Mouse (Mus musculus): Measurements from ENCODE around the gene Arhgap40.

Gene Arhgap40

DNA sequence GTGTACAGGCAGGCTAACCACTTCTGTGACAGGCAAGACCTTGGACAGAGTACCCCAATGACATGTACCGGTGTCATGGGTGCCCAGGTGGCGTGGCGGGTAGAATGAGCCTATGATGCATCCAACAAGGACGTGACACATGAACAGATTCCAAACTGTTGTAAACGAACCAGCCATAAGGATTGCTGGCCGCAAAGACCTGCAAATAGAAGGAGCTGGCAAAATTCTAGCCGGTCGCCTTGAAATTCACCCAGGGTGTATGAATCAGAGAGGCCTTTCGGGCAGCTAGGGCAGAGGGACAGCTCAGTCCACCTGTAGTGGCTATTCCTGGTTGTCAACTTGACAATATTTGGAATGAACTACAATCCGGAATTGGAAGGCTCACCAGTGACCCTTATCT, 41.8 kb downstream of the Arhgap40 start:
- no peak for DNase-seq

DNA sequence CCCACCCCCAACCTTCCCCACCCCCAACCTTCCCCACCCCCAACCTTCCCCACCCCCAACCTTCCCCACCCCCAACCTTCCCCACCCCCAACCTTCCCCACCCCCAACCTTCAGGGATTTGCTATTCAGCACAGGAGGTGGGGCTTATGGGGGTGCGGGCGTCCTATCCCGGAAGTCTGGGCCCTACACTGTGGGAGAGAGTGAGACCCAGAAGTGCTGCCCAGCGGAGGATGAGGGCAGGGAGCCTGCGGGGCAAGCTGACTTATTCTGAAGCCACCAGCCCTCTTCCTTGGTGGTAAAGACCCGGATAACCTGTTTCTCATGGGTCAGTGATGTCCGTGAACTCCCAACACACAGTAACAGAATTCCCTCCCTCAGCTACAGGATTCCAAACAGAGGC, 42.7 kb downstream of the Arhgap40 start:
- peak; percentile 11 for DNase-seq

DNA sequence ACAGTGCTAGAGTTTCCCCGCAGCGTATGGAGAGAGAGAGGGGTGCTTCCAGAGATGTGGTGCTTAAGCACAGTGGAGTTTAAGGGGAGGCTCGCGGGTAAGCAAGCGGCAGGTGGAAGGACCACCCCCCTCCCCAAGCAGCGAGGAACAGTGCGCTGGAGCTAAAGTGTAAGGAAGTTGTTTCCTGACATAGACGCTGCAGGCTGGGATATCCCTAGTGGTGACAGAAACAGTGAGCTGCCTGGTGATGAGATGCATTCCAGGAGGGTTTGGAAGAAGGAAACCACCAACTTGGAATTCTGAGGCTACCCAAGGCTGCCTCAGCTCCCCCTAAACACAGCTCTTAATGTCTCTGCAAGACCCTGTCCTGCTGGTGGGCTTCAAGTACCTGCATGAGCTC, 43.2 kb downstream of the Arhgap40 start:
- no peak for DNase-seq

- peak; percentile 61 for DNase-seq
Measured at GRCm38 (mm10) chr2:158556225-158556624, 43.6 kb downstream of the Arhgap40 start.

DNA sequence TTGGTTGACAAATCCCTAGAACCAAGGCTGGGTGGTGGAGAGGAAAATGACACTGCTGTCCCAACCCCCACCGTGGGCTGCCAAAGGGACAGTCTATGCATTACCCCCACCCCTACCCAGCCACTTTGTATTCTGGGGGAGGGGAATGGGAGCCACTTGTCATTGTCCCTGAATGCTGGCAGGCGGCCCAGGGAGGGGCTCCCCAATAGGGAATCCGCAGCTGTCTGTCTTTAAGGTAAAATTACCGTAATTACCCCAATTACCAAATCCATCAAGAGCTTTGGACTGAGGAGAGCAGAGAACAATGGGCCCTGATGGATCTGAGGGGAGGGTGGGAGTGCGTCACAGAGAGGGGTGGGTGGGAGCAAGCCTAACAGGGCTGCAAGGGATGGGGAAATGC, 44.2 kb downstream of the Arhgap40 start:
- no peak for DNase-seq

DNA sequence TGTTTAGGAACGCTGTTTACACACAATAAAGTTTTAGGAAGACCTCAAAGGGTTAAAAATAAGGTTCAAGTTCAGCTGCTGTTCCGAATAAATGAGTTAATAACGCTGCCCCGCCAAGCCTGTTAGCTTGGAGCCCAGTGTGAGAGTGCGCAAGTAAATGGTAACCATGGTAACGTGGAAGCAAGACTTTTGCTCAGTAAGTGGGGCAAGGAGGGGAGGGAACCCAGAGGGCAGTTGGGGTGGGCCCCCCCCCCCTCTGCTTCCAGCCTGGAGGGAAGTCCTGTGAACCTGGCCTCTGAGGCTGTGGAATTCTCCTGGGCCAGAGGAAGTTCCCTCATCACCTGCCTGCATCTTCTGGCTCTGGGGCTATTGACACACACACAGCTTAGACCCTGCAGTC, 47.3 kb downstream of the Arhgap40 start:
- no peak for DNase-seq

DNA sequence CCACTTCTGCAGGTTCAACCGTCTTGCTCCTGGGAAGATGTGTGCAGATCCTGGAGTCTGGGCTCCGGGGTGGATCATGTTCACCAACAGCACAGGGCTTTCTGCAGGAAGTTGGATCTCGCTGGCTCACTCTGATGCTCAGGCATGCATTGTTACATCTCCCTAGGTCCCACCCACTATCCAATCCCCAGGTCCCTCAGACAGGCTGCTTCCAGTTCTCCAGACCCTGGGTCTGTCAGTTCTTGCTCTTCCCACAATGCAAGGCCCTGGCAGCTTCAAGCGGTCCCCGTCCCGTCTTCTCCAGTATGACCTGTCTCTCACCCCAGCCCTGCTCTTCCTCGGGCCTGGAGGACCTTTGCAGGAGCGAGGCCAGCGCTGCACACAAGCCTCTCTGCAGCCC, 48.2 kb downstream of the Arhgap40 start:
- DNase-seq: peak; percentile 14

GRCm38 (mm10) chr2:158561371-158562144, 49.0 kb downstream of the Arhgap40 start:
- DNase-seq: no peak

DNA sequence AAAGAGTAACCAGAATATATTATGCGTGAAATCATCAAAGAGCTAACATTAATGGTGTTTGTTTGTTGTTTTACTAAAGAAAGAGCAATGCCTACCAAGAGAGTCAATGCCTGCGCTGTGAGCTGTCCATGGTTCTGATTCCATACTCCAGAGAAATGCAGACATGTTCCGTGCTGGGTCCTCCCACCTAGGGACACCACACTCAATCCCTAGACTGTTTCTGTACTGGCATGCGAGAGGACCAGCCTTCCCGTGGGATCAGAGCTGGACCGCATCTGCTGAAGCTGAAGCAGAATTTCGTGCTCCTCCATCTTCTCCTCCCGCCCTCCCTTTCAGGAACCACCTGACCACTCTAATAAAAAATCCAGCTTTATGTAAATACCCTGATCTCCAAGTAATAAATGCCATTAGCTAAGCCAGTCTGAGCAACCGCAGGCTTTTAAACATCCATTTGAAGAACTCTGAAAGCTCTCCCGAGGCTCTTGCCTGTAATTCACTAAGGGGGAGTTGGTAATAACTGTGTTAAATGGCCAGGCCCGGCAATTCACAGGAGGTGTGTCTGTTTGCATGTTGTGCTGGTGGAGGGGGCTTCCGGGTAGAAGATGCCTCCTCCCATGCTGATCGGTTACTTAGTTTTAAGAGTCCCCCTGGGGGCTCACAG, 58.0 kb downstream of the Arhgap40 start:
- no peak for DNase-seq

DNA sequence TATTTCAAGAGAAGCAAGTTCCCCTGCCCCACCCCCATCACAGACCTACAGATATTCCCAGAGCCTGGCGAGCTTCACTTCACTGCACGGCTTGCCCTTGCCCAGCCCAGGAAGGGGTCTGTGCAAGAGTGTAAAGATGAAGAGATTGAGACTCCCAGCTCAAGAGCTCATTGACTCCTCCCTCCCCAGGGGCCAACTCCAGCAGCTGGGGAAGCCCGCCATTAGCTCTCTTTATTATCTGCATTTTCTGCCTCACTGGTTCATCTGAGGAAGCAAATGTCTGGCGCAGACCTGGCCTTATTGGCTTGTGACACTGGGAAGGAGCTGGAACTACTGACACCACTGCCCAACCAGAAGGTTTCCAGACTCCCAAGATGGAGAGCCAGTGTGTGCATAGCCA, 67.4 kb downstream of the Arhgap40 start:
- DNase-seq: no peak

DNA sequence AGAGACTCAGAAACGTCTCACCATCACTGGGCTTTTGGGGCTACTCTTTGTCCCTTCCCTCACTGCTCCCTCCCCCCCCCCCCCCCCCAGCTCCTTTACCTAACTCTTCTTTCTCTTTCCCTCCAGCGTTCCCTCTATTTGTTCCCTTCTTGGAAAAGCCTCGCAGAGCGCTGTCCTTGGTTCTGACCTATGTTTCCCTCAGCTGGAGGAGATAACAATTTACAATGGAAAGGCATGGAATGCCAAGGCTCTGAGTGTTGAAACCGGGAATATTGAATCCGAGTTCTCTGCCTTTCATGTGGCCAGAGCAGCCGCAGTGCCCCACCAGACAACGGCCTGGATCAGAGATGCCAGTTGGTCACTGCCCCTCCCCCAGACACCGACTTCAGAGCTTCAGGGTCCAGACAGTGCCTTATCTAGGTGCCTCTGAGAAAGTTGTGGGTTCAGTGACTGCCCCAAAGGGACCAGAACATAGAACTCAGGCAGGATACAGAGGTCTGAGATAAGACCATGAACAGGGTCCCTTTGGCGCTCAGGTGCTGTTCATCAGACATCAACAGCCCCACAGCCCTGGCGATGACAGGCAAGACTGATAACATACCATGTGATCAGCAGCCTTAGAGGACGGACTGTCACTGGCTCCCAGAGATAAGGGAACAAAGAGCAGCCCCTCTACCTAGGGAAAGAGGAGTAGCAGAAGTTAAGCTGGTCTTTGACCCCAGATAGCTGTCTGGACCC, 72.2 kb downstream of the Arhgap40 start:
- DNase-seq: no peak

GRCm38 (mm10) chr2:158588524-158589271, 76.1 kb downstream of the Arhgap40 start:
- no peak for DNase-seq

DNA sequence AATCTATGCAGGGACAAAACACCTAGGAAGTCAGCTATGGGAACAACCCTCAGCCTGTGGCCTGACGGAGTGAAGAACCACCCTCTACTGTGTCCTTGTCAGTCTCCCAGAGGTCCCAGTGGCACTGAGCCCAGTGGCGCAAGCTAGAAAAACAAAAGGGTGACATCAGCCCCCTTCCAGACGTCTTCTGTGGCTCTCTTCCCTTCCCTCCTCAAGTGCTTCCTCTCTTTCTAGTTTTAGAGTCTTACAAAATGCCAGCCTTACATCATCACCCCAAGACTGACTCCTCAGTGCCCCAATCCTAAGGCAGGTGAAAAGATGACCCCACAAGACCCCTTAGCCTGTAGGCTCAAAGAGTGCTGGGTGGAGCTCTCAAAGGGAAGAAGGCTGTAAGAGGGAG, 77.9 kb downstream of the Arhgap40 start:
- DNase-seq: no peak

DNA sequence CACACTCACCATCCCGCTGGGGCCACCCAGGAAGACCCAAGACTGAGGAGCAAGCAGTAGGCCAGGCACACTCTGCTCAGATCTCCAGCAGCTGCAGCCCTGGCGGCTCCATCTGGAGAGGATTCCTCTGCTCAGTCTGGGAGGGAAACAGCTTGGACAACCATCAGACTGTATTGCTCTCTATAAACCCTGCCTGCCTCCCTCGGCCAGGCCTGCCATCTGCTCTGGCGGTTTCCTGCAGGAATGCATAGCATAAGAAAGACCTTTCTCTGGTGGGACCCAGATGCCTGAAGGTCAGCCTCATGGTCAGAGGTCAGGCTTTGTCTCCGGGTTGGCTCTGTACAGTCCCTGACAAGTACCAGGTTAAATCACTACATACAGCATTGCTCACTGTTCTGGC, 78.7 kb downstream of the Arhgap40 start:
- peak; percentile 10 for DNase-seq

- no peak for DNase-seq
Measured at GRCm38 (mm10) chr2:158593371-158593770, 80.8 kb downstream of the Arhgap40 start.

- DNase-seq: peak; percentile 64
Measured at GRCm38 (mm10) chr2:158595103-158595502, 82.5 kb downstream of the Arhgap40 start.

DNA sequence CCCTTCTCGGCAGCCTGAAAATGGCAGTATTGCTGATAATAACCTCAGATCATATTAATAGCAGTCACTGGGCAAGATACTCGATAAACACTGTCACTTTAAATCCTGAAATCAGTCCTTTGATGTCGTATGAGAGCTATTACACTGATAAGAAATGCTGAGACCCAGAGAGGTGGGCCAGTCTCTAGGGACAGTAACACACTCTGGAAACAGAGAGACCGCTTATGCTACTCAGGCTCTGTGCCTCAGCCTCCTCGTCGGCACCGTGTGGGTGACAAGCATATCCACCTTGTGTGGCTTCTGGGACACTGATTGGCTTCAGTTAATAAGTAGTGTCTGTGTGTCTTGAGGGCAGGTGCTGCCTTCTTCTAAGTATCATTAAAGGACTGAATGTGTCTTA, 83.0 kb downstream of the Arhgap40 start:
- DNase-seq: no peak

GRCm38 (mm10) chr2:158596803-158597202, 84.2 kb downstream of the Arhgap40 start:
- DNase-seq: no peak

Data from cerebellum, adult 9-11 months (tissue).